Mouse (Mus musculus) heart, adult 2 months (tissue): Measurements from ENCODE around the gene Snrnp35. TPM values are rescaled to one million over a fixed set of nuclear protein-coding genes. Genes with fewer than 3 reads are reported as not detected.

Source experiments
- DNase-seq, 2 experiments: peaks; one replicate each; pipeline ENCODE4 v3.0.0; 2021
- H3K27ac ChIP-seq: fragments of 200-600 bp; 2 replicates; pipeline ENCODE4 v1.8.1; 2022
- H3K27me3 ChIP-seq: fragments of 200-500 bp; 2 replicates; pipeline ENCODE4 v1.6.1; 2012; ENCODE audit warnings: mild to moderate bottlenecking, low read length, inconsistent platforms, mixed read lengths; ENCODE audit not compliant: control insufficient read depth, insufficient read depth
- H3K36me3 ChIP-seq: fragments of 200-500 bp; 2 replicates; pipeline ENCODE4 v1.6.1; 2012; ENCODE audit warnings: low read length, inconsistent platforms; ENCODE audit not compliant: control insufficient read depth, insufficient read depth
- H3K4me1 ChIP-seq: fragments of 200-500 bp; 2 replicates; pipeline ENCODE4 v1.6.1; 2011; ENCODE audit warnings: low read length; ENCODE audit not compliant: control insufficient read depth, insufficient read depth
- H3K4me3 ChIP-seq: fragments of 200-600 bp; 2 replicates; pipeline ENCODE4 v1.8.1; 2022
- H3K79me2 ChIP-seq: fragments of 200-500 bp; replicated peaks from 2 replicates; pipeline ENCODE4 v1.6.1; 2012; ENCODE audit warnings: mild to moderate bottlenecking, inconsistent platforms, low read length, moderate library complexity, mixed read lengths; ENCODE audit not compliant: control insufficient read depth, insufficient read depth
- H3K9ac ChIP-seq: fragments of 200-500 bp; 2 replicates; pipeline ENCODE4 v1.6.1; 2012; ENCODE audit warnings: low read depth, mild to moderate bottlenecking, control low read depth, inconsistent platforms, low read length, mixed read lengths
- CTCF ChIP-seq: fragments of 200-600 bp; IDR thresholded peaks from 2 replicates; pipeline ENCODE4 v1.8.1; 2022; ENCODE audit warnings: antibody characterized with exemption, mild to moderate bottlenecking, moderate library complexity
- EP300 ChIP-seq: fragments of 200-500 bp; IDR thresholded peaks from 2 replicates; pipeline ENCODE4 v1.6.1; 2011; ENCODE audit warnings: low read depth, low read length, control low read depth; ENCODE audit not compliant: insufficient read depth
- POLR2A ChIP-seq: fragments of 200-500 bp; IDR thresholded peaks from 2 replicates; pipeline ENCODE4 v1.6.1; 2011; ENCODE audit warnings: mild to moderate bottlenecking, low read depth, low read length, control low read depth; ENCODE audit not compliant: insufficient read depth
- WGBS: fragments of 180-500 bp; shearing (Covaris S2); methylation state at CpG from one replicate; pipeline ENCODE4 v1.1.7; 2018; 5-methylcytosine and 5-hydroxymethylcytosine counted together
- intact Hi-C: fragments of 180-260 bp; cut with DNase I; formaldehyde crosslinking; loops from one replicate; pipeline ENCODE4 v1.15.1; 2025
- polyA plus RNA-seq: library from polyadenylated mRNA; depleted of rRNA; stranded (reverse); fragments of >200 nt; gene quantifications from 2 replicates; pipeline ENCODE4 v1.2.3, GENCODE M21; 2012
- total RNA-seq, 2 experiments: library from RNA; stranded (reverse); gene quantifications; 2 replicates each; pipeline ENCODE4 v1.2.3; 2021

Snrnp35 gene
- total and polyA plus RNA-seq, 3 experiments: 2.4 to 14.5 (median 10.5) TPM

DNA sequence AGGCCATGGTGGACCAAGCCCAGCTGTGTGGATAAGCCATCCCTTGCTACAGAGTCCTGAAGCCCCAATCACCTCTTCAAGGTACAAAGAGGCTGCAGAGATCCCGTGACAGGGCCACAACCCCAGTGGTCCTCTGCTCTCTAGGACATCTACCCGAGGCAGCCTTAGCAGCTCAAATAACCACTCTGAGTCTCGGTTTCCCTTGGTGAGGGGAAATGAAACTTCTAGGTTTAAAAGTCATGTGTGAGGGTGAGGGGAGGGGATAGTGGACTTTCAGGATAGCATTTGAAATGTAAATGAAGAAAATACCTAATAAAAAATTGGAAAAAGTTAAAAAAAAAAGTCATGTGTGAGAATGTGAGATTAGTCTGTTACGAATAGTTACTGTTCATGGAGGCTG is 38.7 kb downstream of the Snrnp35 start:
- no peak for TF ChIP-seq EP300
- no peak for TF ChIP-seq POLR2A
- TF ChIP-seq CTCF: no peak
- 84% methylated on average over 4 of the region's 4 CpGs for WGBS
- Histone ChIP-seq H3K79me2 (peaks cover 9% of the 10 kb centered on the region), H3K4me1 (peaks cover 1% of the 10 kb centered on the region; the same call in 1 of the 2 replicates), H3K27ac (no peak overlapping the region; the same call in 1 of the 2 replicates), H3K27me3 (no peaks in the 10 kb centered on the region), H3K36me3 (no peaks in the 10 kb centered on the region), H3K9ac (no peak overlapping the region), H3K4me3 (no peak overlapping the region)
- intact Hi-C loops: no loop called here
- no peak for DNase-seq

DNA sequence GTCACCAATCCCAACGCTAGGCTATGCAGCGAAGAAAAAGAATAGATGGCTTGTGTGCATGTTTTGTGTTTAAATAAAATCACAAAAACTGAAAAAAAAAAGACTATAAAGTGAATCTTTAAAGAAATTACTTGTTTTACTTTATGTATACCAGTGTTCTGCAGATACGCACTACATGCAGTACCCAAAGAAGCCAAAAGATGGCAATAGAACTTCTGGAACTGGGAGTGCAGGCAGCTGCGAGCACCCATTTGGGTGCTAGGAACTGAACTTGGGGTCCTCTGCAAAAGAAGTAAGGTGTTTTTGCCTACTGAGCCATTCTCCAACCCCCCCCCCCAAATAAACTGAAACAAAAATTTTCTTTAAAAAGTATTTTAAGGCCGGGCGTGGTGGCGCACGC is 40.1 kb downstream of the Snrnp35 start:
- 95% methylated on average over 8 of the region's 8 CpGs for WGBS
- Histone ChIP-seq H3K27ac (no peak overlapping the region), H3K27me3 (no peaks in the 10 kb centered on the region), H3K4me3 (no peak overlapping the region), H3K79me2 (peaks cover 6% of the 10 kb centered on the region), H3K4me1 (peaks cover 1% of the 10 kb centered on the region; the same call in 1 of the 2 replicates), H3K9ac (no peak overlapping the region), H3K36me3 (peaks cover 4% of the 10 kb centered on the region; the same call in 1 of the 2 replicates)
- no peak for DNase-seq
- intact Hi-C loops: no loop called here
- TF ChIP-seq CTCF (peak; percentile 55), POLR2A (no peak), EP300 (no peak)

DNA sequence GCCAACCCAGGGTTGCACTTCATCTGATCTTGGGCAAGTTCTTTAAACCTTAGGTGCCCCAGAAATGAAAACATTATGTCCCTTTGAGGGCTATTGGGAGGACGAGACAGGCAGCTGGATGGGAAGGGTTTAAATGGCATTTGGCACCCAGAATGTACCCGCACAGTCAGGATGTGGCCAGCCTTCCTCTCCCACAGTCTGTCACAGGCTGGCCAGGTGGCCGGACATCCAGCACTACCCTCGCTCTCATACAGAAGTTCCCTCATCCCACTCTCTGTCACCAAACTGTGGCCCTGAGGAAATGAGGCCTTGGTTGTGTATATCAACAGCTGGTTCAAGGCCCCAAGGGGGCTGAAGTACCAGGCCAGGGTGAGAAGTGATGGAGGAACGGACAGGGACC is 42.0 kb downstream of the Snrnp35 start:
- intact Hi-C loops: no loop called here
- Histone ChIP-seq H3K4me3 (no peak overlapping the region), H3K9ac (no peak overlapping the region), H3K79me2 (peaks cover 5% of the 10 kb centered on the region), H3K36me3 (peaks cover 4% of the 10 kb centered on the region; the same call in 1 of the 2 replicates), H3K4me1 (peaks cover 1% of the 10 kb centered on the region; the same call in 1 of the 2 replicates), H3K27me3 (no peaks in the 10 kb centered on the region), H3K27ac (no peak overlapping the region)
- WGBS: 75% methylated on average over 5 of the region's 5 CpGs
- DNase-seq: no peak
- TF ChIP-seq CTCF: no peak
- TF ChIP-seq EP300: no peak
- no peak for TF ChIP-seq POLR2A

DNA sequence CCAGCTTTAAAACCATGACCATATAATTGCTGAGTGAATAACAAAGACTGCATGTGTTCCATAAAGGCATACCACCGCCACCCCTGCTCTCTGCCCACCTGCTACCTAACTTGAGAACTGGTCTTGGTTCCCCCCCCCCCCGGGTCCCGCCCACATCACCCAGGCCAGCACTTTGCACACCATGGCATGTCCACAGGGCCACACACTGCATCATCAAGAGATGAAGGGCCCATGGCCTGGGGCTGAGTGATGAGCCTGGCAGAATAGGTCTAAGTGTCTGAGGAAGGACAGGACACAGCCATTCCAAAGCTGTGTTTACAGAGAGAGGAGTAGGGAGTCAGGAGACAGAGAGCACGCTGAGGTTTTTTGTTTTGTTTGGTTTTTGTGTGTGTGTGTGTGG is 45.4 kb downstream of the Snrnp35 start:
- intact Hi-C loops: loop anchor here (2.0 kb wide), 2 partner anchors 18 to 30 kb away; no protein-coding TSS in a partner anchor
- TF ChIP-seq POLR2A (no peak), EP300 (no peak), CTCF (no peak)
- Histone ChIP-seq H3K27me3 (no peaks in the 10 kb centered on the region), H3K4me1 (no peaks in the 10 kb centered on the region; the same call in none of the 2 replicates), H3K79me2 (peaks cover 3% of the 10 kb centered on the region), H3K27ac (peak overlapping the region; percentile 96), H3K9ac (peak overlapping the region; percentile 92), H3K36me3 (peaks cover 4% of the 10 kb centered on the region; the same call in 1 of the 2 replicates), H3K4me3 (peak overlapping the region; percentile 89)
- WGBS: 58% methylated on average over 4 of the region's 4 CpGs
- no peak for DNase-seq

DNA sequence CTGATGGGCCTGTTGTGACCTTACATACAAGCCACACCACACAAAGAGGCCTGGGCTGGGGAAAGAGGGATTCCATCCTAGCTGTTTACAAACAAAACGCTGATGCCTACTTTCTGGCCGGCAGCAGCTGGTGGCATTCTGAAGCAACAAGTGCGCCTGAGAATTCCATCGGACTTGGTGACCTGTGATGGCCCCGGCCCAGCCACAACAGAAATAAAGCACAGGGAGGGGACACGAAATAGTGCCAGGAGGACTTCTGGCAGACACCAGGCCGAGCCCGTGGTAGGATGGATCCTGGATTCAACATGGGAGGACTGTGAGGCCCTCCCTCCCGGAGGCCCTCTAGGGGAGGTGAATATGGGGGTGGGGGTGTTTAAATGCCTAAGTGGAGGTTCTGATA is 45.9 kb downstream of the Snrnp35 start:
- 9% methylated on average over 9 of the region's 9 CpGs for WGBS
- peak in 1 of 2 experiments; percentile 75 for DNase-seq
- Histone ChIP-seq H3K27me3 (no peaks in the 10 kb centered on the region), H3K4me1 (no peaks in the 10 kb centered on the region; the same call in none of the 2 replicates), H3K36me3 (peaks cover 4% of the 10 kb centered on the region; the same call in 1 of the 2 replicates), H3K27ac (peak overlapping the region; percentile 96), H3K9ac (peak overlapping the region; percentile 92), H3K79me2 (peaks cover 3% of the 10 kb centered on the region), H3K4me3 (peak overlapping the region; percentile 89)
- intact Hi-C loops: loop anchor here (2.0 kb wide), 2 partner anchors 18 to 30 kb away; no protein-coding TSS in a partner anchor
- TF ChIP-seq CTCF: no peak
- peak; percentile 70; the same call in 1 of the 2 replicates for TF ChIP-seq EP300

DNA sequence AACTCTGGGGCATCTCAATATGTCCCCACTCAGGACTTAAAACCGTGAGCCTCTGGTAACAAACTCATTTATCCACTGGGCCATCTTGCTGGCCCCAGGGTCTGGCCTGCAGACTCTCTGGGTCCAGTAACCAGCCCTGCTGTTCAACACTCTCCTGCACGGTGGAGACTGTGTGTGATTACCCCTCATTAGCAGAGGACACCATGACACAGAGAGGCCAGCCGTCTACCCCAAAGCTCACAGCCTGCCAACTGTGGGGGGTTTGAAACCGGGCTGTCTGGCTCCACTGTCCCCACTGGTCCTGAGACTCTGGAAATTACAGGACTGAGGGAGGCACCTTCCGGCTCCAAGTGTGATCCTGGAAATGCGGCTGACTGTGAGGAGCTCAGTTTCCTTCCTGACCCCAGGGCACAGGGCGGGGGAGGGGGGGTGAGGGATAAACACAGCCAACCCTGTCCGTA is 46.3 kb downstream of the Snrnp35 start:
- 11% methylated on average over 8 of the region's 8 CpGs for WGBS
- Histone ChIP-seq H3K4me1 (no peaks in the 10 kb centered on the region; the same call in none of the 2 replicates), H3K36me3 (peaks cover 4% of the 10 kb centered on the region; the same call in 1 of the 2 replicates), H3K4me3 (peak overlapping the region; percentile 89), H3K27ac (peak overlapping the region; percentile 96), H3K27me3 (no peaks in the 10 kb centered on the region), H3K79me2 (peaks cover 3% of the 10 kb centered on the region), H3K9ac (peak overlapping the region; percentile 92)
- intact Hi-C loops: loop anchor here (2.0 kb wide), 2 partner anchors 18 to 30 kb away; no protein-coding TSS in a partner anchor
- DNase-seq: peak; percentile 52 to 65
- TF ChIP-seq CTCF (no peak), EP300 (peak; percentile 24; the same call in 1 of the 2 replicates), POLR2A (no peak; the same call in 1 of the 2 replicates)
